Mouse (Mus musculus): ENCODE data around the gene Nde1. TPM values are rescaled to one million over a fixed set of nuclear protein-coding genes. Genes with fewer than 3 reads are reported as not detected.

Nde1 gene
- polyA plus RNA-seq, 1 experiment from 2014 or later, result 81.0 TPM

GRCm38 (mm10) chr16:14159746-14160131 is 3.3 kb upstream of the Nde1 start:
- DNase-seq (ENCODE audit: low read depth, low spot score), result peak; percentile 34
- TF ChIP-seq CTCF (IDR thresholded peaks at IDR 0.05), result no peak
- H3K27me3 ChIP-seq, result no peaks in the 10 kb centered on the region
- in situ Hi-C loops (cut with MboI; ENCODE audit: low pct_unique_long_range_greater_than_20kb), result no loop called here
- ChIA-PET POLR2A (no interaction called here), CTCF (no interaction called here)
- no peak for ATAC-seq

- in situ Hi-C loops (cut with MboI; ENCODE audit: low pct_unique_long_range_greater_than_20kb), result no loop called here
- TF ChIP-seq CTCF (IDR thresholded peaks at IDR 0.05), result no peak
- CTCF ChIA-PET, result no interaction called here
Observed at GRCm38 (mm10) chr16:14160941-14161340, 2.1 kb upstream of the Nde1 start.

GRCm38 (mm10) chr16:14163731-14164130 is 656 bp downstream of the Nde1 start:
- POLR2A ChIA-PET, result interaction anchor here (0.7 kb wide), 1 partner anchor 265 kb away, joined by 3 read pairs; no protein-coding TSS in a partner anchor
- no peak for ATAC-seq
- no peak for DNase-seq (ENCODE audit: low read depth, low spot score)

More at GRCm38 (mm10) chr16:14160941-14161340, 2.1 kb upstream of the Nde1 start:
- no peak for ATAC-seq
- POLR2A ChIA-PET, result interaction anchor here (0.7 kb wide), 2 partner anchors 12 to 29 kb away, joined by 5 to 7 read pairs; no protein-coding TSS in a partner anchor
- H3K27me3 ChIP-seq, result no peaks in the 10 kb centered on the region
- DNase-seq (ENCODE audit: low read depth, low spot score), result no peak

GRCm38 (mm10) chr16:14166490-14166889 is 3.4 kb downstream of the Nde1 start:
- no peak for TF ChIP-seq CTCF (IDR thresholded peaks at IDR 0.05)
- in situ Hi-C loops (cut with MboI; ENCODE audit: low pct_unique_long_range_greater_than_20kb), result no loop called here
- H3K27me3 ChIP-seq, result no peaks in the 10 kb centered on the region
- ATAC-seq (no peak), DNase-seq (ENCODE audit: low read depth, low spot score) (no peak)
- ChIA-PET POLR2A (no interaction called here), CTCF (no interaction called here)

More at GRCm38 (mm10) chr16:14163731-14164130, 656 bp downstream of the Nde1 start:
- no peak for TF ChIP-seq CTCF (IDR thresholded peaks at IDR 0.05)
- CTCF ChIA-PET, result no interaction called here
- no peaks in the 10 kb centered on the region for H3K27me3 ChIP-seq
- in situ Hi-C loops (cut with MboI; ENCODE audit: low pct_unique_long_range_greater_than_20kb), result no loop called here

- no peak for ATAC-seq
- ChIA-PET POLR2A (no interaction called here), CTCF (no interaction called here)
- DNase-seq (ENCODE audit: low read depth, low spot score), result no peak
- no peak for TF ChIP-seq CTCF (IDR thresholded peaks at IDR 0.05)
- in situ Hi-C loops (cut with MboI; ENCODE audit: low pct_unique_long_range_greater_than_20kb), result no loop called here
- H3K27me3 ChIP-seq, result no peaks in the 10 kb centered on the region
Observed at GRCm38 (mm10) chr16:14169706-14170105, 6.6 kb downstream of the Nde1 start.

GRCm38 (mm10) chr16:14178041-14178440 is 15.0 kb downstream of the Nde1 start:
- ATAC-seq (no peak), DNase-seq (ENCODE audit: low read depth, low spot score) (no peak)
- ChIA-PET POLR2A (no interaction called here), CTCF (no interaction called here)
- H3K27me3 ChIP-seq, result no peaks in the 10 kb centered on the region
- in situ Hi-C loops (cut with MboI; ENCODE audit: low pct_unique_long_range_greater_than_20kb), result no loop called here
- TF ChIP-seq CTCF (IDR thresholded peaks at IDR 0.05), result no peak

GRCm38 (mm10) chr16:14180163-14180733 is 17.2 kb downstream of the Nde1 start:
- in situ Hi-C loops (cut with MboI; ENCODE audit: low pct_unique_long_range_greater_than_20kb), result no loop called here

GRCm38 (mm10) chr16:14182360-14182759 is 19.3 kb downstream of the Nde1 start:
- no peak for ATAC-seq
- no peak for DNase-seq (ENCODE audit: low read depth, low spot score)
- ChIA-PET POLR2A (no interaction called here), CTCF (no interaction called here)
- in situ Hi-C loops (cut with MboI; ENCODE audit: low pct_unique_long_range_greater_than_20kb), result no loop called here
- H3K27me3 ChIP-seq, result no peaks in the 10 kb centered on the region
- no peak for TF ChIP-seq CTCF (IDR thresholded peaks at IDR 0.05)

More at GRCm38 (mm10) chr16:14180163-14180733, 17.2 kb downstream of the Nde1 start:
- no peak for DNase-seq (ENCODE audit: low read depth, low spot score)
- no peaks in the 10 kb centered on the region for H3K27me3 ChIP-seq
- POLR2A ChIA-PET, result no interaction called here
- TF ChIP-seq CTCF (IDR thresholded peaks at IDR 0.05), result no peak
- no peak for ATAC-seq
- CTCF ChIA-PET, result interaction anchor here (1.0 kb wide), 1 partner anchor 10 kb away, joined by 3 read pairs; no protein-coding TSS in a partner anchor

GRCm38 (mm10) chr16:14183856-14184255 is 20.8 kb downstream of the Nde1 start:
- no peak for TF ChIP-seq CTCF (IDR thresholded peaks at IDR 0.05)
- in situ Hi-C loops (cut with MboI; ENCODE audit: low pct_unique_long_range_greater_than_20kb), result no loop called here
- ATAC-seq, result no peak
- DNase-seq (ENCODE audit: low read depth, low spot score), result no peak
- POLR2A ChIA-PET, result no interaction called here
- H3K27me3 ChIP-seq, result no peaks in the 10 kb centered on the region
- CTCF ChIA-PET, result no interaction called here

- H3K27me3 ChIP-seq, result no peaks in the 10 kb centered on the region
- no peak for DNase-seq (ENCODE audit: low read depth, low spot score)
- ChIA-PET POLR2A (no interaction called here), CTCF (no interaction called here)
- no peak for ATAC-seq
- no peak for TF ChIP-seq CTCF (IDR thresholded peaks at IDR 0.05)
- in situ Hi-C loops (cut with MboI; ENCODE audit: low pct_unique_long_range_greater_than_20kb), result no loop called here
Observed at GRCm38 (mm10) chr16:14185516-14185915, 22.4 kb downstream of the Nde1 start.

GRCm38 (mm10) chr16:14194164-14194950 is 31.3 kb downstream of the Nde1 start:
- ATAC-seq (no peak), DNase-seq (ENCODE audit: low read depth, low spot score) (no peak)
- TF ChIP-seq CTCF (IDR thresholded peaks at IDR 0.05), result no peak
- no peaks in the 10 kb centered on the region for H3K27me3 ChIP-seq
- CTCF ChIA-PET, result no interaction called here
- in situ Hi-C loops (cut with MboI; ENCODE audit: low pct_unique_long_range_greater_than_20kb), result no loop called here
- POLR2A ChIA-PET, result no interaction called here

Measured in Patski (cell line).